Mouse (Mus musculus) bone marrow, adult 2 months (tissue): ENCODE results near the gene Ly6g6d.

Source experiments
- CTCF ChIP-seq: fragments of 200-500 bp; IDR thresholded peaks from 2 replicates; pipeline ENCODE4 v1.5.1; 2011; ENCODE audit warnings: low read length, control low read depth; ENCODE audit not compliant: control insufficient read depth, insufficient read depth
- POLR2A ChIP-seq: fragments of 200-500 bp; IDR thresholded peaks from 2 replicates; pipeline ENCODE4 v1.6.1; 2011; ENCODE audit warnings: low read depth, mild to moderate bottlenecking, control low read depth, low read length, borderline replicate concordance; ENCODE audit not compliant: control insufficient read depth

GRCm38 (mm10) chr17:35051156-35052086, 26.4 kb downstream of the Ly6g6d start:
- TF ChIP-seq POLR2A (peak; percentile 71), CTCF (no peak)
